Mouse (Mus musculus): Measurements from ENCODE around the gene Wfikkn1. TPM values are rescaled to one million over a fixed set of nuclear protein-coding genes. Genes with fewer than 3 reads are reported as not detected.

Gene Wfikkn1
- polyA plus RNA-seq, 1 experiment from 2014 or later: 0.27 TPM

DNA sequence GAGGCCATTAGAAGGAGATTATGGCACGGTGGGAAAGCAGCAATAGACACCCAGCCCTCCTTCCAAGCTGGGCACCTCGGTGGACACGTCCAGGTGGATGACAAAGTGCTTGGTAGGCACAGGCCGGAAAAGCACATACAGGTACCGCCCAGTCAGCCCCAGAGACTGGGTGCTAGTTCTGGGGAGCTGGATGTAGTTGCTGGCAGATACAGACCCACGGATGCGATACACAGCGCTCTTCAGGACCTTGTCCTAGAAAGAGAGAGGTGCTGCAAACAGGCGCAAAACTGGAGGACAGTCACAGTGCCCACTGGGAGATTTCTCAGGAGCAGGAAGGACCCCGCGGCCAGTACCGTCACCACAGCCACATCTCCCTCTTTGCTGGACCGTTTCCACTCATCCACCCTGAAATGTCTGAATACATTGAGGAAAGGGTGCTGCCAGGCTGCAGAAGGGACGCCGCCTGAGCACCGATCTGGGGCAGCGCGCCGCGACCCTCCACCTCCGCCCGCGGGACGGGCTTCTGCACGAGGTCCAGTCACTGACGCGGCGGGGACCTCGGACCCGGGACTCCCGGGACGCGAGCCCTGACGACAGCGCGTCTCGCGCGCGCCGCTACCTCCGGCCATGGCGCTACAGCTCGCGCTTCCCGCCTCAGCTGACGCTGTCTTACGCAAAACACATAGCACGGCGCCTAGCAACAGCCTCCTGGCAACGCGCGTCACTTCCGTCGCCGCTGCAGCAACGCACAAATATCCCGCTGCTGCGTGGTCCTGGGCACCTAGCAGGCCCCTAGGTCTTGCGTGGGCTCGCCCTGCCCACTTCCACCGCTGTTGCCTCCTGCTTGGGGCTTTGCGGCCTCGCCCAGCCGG is 19.6 kb downstream of the Wfikkn1 start, which contains the start of gene Wdr90:
Gene Wdr90, minus strand, starts transcription at position 670 of the 872 bp plus-strand sequence.
- peak; percentile 83 for ATAC-seq (ENCODE audit: insufficient number of reproducible peaks, insufficient read depth, low FRiP score, low read depth)
- 4% methylated on average over 64 of the region's 65 CpGs for WGBS

DNA sequence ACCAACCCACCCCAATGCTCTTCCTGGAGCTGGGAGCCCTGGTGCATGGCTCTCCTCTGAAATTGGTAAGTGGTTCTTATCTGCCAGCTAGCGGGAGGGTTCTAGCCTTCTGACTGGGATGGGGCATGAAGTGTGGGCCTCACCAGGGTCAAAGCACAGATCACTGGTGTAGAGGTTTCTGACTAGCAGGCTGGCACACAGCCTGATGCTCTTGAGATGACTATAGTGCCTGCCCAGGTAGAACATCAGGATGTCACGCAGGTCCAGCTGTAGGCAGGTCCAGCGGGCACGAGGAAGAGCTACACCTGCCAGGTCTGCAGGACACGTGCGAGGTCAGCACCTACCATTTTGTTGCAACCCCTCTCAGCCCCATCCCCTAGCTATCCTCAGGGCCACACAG is 20.4 kb downstream of the Wfikkn1 start:
- H3K4me3 ChIP-seq (ENCODE audit: control insufficient read depth in 1 of 2, insufficient read depth in 1 of 2, low read depth in 1 of 2, low read length in 2 of 2): no peak overlapping the region
- H3K9ac ChIP-seq (ENCODE audit: low read length): no peak overlapping the region
- WGBS: 77% methylated on average over 6 of the region's 6 CpGs
- H3K4me1 ChIP-seq (ENCODE audit: control insufficient read depth in 2 of 2, insufficient read depth in 2 of 2, low read length in 2 of 2): peaks cover 5 to 18% of the 10 kb centered on the region in 2 experiments; a peak in 3 of 4 replicates
- no peaks in the 10 kb centered on the region for H3K27me3 ChIP-seq (ENCODE audit: control insufficient read depth, insufficient read depth, low read length)
- no peak overlapping the region for H3K4me2 ChIP-seq (ENCODE audit: low read length)
- H3K9me3 ChIP-seq (ENCODE audit: control insufficient read depth, low read length): no peaks in the 10 kb centered on the region
- peaks cover 27% of the 10 kb centered on the region for H3K36me3 ChIP-seq (ENCODE audit: control insufficient read depth, insufficient read depth, low read length)
- H3K27ac ChIP-seq (replicated peaks in 1 of 2; ENCODE audit: control insufficient read depth in 1 of 2, insufficient read depth in 1 of 2, low read depth in 2 of 2, low read length in 2 of 2): no peak overlapping the region
- no peak for ATAC-seq (ENCODE audit: insufficient number of reproducible peaks, insufficient read depth, low FRiP score, low read depth)

More for the DNA sequence above, 19.6 kb downstream of the Wfikkn1 start, which contains the start of gene Wdr90:
- H3K9ac ChIP-seq (ENCODE audit: low read length): peak within 1 kb of the TSS; percentile 83
- peak within 1 kb of the TSS; percentile 95 for H3K4me2 ChIP-seq (ENCODE audit: low read length)
- peaks cover 5 to 18% of the 10 kb centered on the region in 2 experiments; a peak in 3 of 4 replicates for H3K4me1 ChIP-seq (ENCODE audit: control insufficient read depth in 2 of 2, insufficient read depth in 2 of 2, low read length in 2 of 2)
- H3K9me3 ChIP-seq (ENCODE audit: control insufficient read depth, low read length): no peaks in the 10 kb centered on the region
- H3K36me3 ChIP-seq (ENCODE audit: control insufficient read depth, insufficient read depth, low read length): peaks cover 31% of the 10 kb centered on the region
- peak within 1 kb of the TSS; percentile 50 to 67 for H3K4me3 ChIP-seq (ENCODE audit: control insufficient read depth in 1 of 2, insufficient read depth in 1 of 2, low read depth in 1 of 2, low read length in 2 of 2)
- no peaks in the 10 kb centered on the region for H3K27me3 ChIP-seq (ENCODE audit: control insufficient read depth, insufficient read depth, low read length)
- peak within 1 kb of the TSS; percentile 20 to 80; a peak in 2 of 4 replicates for H3K27ac ChIP-seq (replicated peaks in 1 of 2; ENCODE audit: control insufficient read depth in 1 of 2, insufficient read depth in 1 of 2, low read depth in 2 of 2, low read length in 2 of 2)

DNA sequence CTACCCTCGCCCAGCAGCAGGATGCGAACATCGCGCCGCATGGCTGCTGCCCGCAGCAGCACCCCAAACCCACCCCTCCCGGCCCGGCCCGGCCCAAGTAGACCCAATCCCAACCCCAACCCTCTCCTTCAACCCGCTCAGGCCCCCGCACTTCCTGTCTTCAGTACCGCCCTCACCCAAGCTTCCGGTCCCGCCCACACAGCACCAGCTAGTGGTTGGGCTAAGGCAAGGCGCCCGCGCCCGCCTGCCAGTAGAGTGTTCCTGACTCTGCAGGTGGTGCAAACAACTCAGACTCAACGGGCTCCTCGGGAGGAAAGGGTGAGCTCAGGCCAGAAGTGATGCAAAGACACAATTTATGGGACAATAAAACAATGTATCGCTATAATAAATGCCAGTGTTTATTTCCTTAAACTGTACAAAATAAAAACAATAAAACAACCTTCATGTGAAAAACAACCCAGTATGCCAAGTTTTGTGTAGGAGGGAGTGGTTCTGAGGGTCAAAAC is 36.2 kb downstream of the Wfikkn1 start, which contains the start of gene Rhot2:
Gene Rhot2, minus strand, starts transcription at position 456 of the 506 bp plus-strand sequence.
- Histone ChIP-seq H3K27me3 (ENCODE audit: control insufficient read depth, insufficient read depth, low read length) (no peaks in the 10 kb centered on the region), H3K4me1 (ENCODE audit: control insufficient read depth in 2 of 2, insufficient read depth in 2 of 2, low read length in 2 of 2) (peaks cover 5 to 15% of the 10 kb centered on the region in 2 experiments), H3K27ac (replicated peaks in 1 of 2; ENCODE audit: control insufficient read depth in 1 of 2, insufficient read depth in 1 of 2, low read depth in 2 of 2, low read length in 2 of 2) (peak within 1 kb of the TSS; percentile 28 to 89), H3K9ac (ENCODE audit: low read length) (peak within 1 kb of the TSS; percentile 96), H3K4me2 (ENCODE audit: low read length) (peak within 1 kb of the TSS; percentile 88), H3K9me3 (ENCODE audit: control insufficient read depth, low read length) (no peaks in the 10 kb centered on the region), H3K4me3 (ENCODE audit: control insufficient read depth in 1 of 2, insufficient read depth in 1 of 2, low read depth in 1 of 2, low read length in 2 of 2) (peak within 1 kb of the TSS; percentile 76 to 91), H3K36me3 (ENCODE audit: control insufficient read depth, insufficient read depth, low read length) (peaks cover 50% of the 10 kb centered on the region)
- peak; percentile 92 for ATAC-seq (ENCODE audit: insufficient number of reproducible peaks, insufficient read depth, low FRiP score, low read depth)
- 2% methylated on average over 14 of the region's 21 CpGs for WGBS

DNA sequence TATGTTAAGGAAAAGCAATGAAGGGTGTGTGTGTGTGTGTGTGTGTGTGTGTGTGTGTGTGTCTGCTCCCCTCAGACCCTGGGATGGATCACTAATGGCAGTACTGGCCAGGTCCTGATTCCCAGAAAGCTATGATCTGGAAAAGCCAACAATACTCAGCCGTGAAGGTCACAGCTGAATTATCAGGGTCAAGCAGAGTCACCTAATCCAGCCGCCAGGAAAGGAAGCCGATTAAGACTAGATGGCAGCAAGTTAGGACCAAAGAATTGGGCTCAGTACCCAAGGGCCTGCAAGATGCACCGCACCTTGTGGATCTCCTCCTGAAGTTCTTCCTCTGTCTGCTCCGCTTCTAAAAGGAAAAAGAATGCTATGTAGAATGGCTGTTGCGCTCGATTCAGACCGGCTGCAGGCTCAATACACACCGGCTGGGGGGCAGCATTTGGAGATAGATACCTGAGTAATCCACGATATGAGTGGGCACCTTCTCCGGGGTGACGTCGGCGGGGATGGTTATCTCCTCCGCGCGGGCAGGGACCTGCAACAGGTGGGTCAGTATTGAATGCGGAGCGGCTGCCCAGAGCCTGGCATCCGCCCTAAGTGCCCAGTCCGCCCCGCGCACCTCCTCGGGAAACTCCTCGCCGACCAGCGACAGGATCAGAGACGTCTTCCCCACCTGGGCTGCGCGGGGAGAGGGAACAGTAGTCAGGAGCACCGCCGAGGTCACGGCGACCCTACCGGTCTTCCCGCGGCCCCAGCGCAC is 36.8 kb downstream of the Wfikkn1 start:
- WGBS: 1% methylated on average over 38 of the region's 38 CpGs
- Histone ChIP-seq H3K9ac (ENCODE audit: low read length) (peak overlapping the region; percentile 96), H3K4me3 (ENCODE audit: control insufficient read depth in 1 of 2, insufficient read depth in 1 of 2, low read depth in 1 of 2, low read length in 2 of 2) (peak overlapping the region; percentile 76 to 91)

DNA sequence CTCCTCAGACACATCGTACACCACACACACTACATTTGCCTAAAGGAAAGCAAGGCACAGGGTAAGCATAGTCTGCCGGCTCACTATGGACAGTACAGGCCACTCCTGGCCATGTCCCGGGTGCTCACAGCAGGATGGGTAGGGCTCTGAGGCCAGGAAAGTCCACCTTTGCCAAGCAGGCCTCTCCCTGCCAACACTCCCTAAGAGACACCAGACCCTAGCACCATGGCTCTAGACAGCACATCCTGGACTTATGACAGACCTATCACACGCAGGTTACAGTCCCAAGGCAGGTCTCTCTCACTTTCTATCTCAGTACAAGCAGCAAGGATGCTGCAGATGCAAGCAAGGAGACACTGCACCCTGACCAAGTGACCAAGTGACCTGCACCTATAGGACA is 37.5 kb downstream of the Wfikkn1 start:
- Histone ChIP-seq H3K9me3 (ENCODE audit: control insufficient read depth, low read length) (no peaks in the 10 kb centered on the region), H3K27ac (replicated peaks in 1 of 2; ENCODE audit: control insufficient read depth in 1 of 2, insufficient read depth in 1 of 2, low read depth in 2 of 2, low read length in 2 of 2) (no peak overlapping the region), H3K4me3 (ENCODE audit: control insufficient read depth in 1 of 2, insufficient read depth in 1 of 2, low read depth in 1 of 2, low read length in 2 of 2) (peak overlapping the region; percentile 76 to 91), H3K4me2 (ENCODE audit: low read length) (peak overlapping the region; percentile 88), H3K27me3 (ENCODE audit: control insufficient read depth, insufficient read depth, low read length) (no peaks in the 10 kb centered on the region), H3K36me3 (ENCODE audit: control insufficient read depth, insufficient read depth, low read length) (peaks cover 54% of the 10 kb centered on the region), H3K9ac (ENCODE audit: low read length) (peak overlapping the region; percentile 96), H3K4me1 (ENCODE audit: control insufficient read depth in 2 of 2, insufficient read depth in 2 of 2, low read length in 2 of 2) (peaks cover 5 to 15% of the 10 kb centered on the region in 2 experiments)
- no peak for ATAC-seq (ENCODE audit: insufficient number of reproducible peaks, insufficient read depth, low FRiP score, low read depth)
- 92% methylated on average over 4 of the region's 4 CpGs for WGBS

More for the DNA sequence above, 36.8 kb downstream of the Wfikkn1 start:
- peak; percentile 10 for ATAC-seq (ENCODE audit: insufficient number of reproducible peaks, insufficient read depth, low FRiP score, low read depth)
- Histone ChIP-seq H3K4me1 (ENCODE audit: control insufficient read depth in 2 of 2, insufficient read depth in 2 of 2, low read length in 2 of 2) (peaks cover 5 to 15% of the 10 kb centered on the region in 2 experiments), H3K27me3 (ENCODE audit: control insufficient read depth, insufficient read depth, low read length) (no peaks in the 10 kb centered on the region), H3K4me2 (ENCODE audit: low read length) (peak overlapping the region; percentile 88), H3K36me3 (ENCODE audit: control insufficient read depth, insufficient read depth, low read length) (peaks cover 52% of the 10 kb centered on the region), H3K27ac (replicated peaks in 1 of 2; ENCODE audit: control insufficient read depth in 1 of 2, insufficient read depth in 1 of 2, low read depth in 2 of 2, low read length in 2 of 2) (peak overlapping the region; percentile 28 to 89), H3K9me3 (ENCODE audit: control insufficient read depth, low read length) (no peaks in the 10 kb centered on the region)

DNA sequence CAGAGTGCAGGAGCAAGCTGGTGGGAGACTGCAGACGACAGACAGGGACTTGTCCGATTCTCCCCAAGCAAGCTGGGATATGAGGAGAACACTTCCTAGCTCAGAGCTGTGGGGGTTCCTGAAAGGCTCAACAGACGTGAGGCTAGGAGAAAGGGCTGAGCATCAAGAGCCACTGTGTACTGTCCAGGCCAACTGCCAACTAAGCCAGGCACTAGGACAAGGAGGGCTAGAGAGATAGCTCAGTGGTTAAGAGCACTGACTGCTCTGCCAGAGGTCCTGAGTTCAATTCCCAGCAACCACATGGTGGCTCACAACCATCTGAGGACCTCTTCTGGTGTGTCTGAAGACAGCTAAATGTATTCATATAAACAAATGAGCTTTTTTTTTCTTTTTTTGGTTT is 38.1 kb downstream of the Wfikkn1 start:
- Histone ChIP-seq H3K27ac (replicated peaks in 1 of 2; ENCODE audit: control insufficient read depth in 1 of 2, insufficient read depth in 1 of 2, low read depth in 2 of 2, low read length in 2 of 2) (no peak overlapping the region), H3K9me3 (ENCODE audit: control insufficient read depth, low read length) (no peaks in the 10 kb centered on the region), H3K4me2 (ENCODE audit: low read length) (no peak overlapping the region), H3K9ac (ENCODE audit: low read length) (no peak overlapping the region), H3K4me3 (ENCODE audit: control insufficient read depth in 1 of 2, insufficient read depth in 1 of 2, low read depth in 1 of 2, low read length in 2 of 2) (no peak overlapping the region), H3K27me3 (ENCODE audit: control insufficient read depth, insufficient read depth, low read length) (no peaks in the 10 kb centered on the region), H3K36me3 (ENCODE audit: control insufficient read depth, insufficient read depth, low read length) (peaks cover 56% of the 10 kb centered on the region), H3K4me1 (ENCODE audit: control insufficient read depth in 2 of 2, insufficient read depth in 2 of 2, low read length in 2 of 2) (peaks cover 8 to 20% of the 10 kb centered on the region in 2 experiments)
- WGBS: 80% methylated on average over 3 of the region's 3 CpGs
- ATAC-seq (ENCODE audit: insufficient number of reproducible peaks, insufficient read depth, low FRiP score, low read depth): no peak

Data from heart, embryonic 14.5 days (tissue).